Mouse (Mus musculus) spleen, adult 2 months (tissue): ENCODE measurements at regions not wholly inside any gene's neighbourhood (a gene's known extent, or its start where the extent isn't known, plus 50 kb on each side); places are given as distances from the start of the nearest gene placed in this dataset.

Experiments used
- DNase-seq, 2 experiments: peaks; one replicate each; pipeline versions ENCODE4 v3.0.0 to v3.0.0-alpha.2; 2012 to 2021; ENCODE audit warnings: low spot score in 2 of 2, low read depth in 1 of 2
- H3K27ac ChIP-seq: fragments of 200-500 bp; 2 replicates; pipeline ENCODE4 v1.5.1; 2012; ENCODE audit warnings: low read length, inconsistent platforms; ENCODE audit not compliant: insufficient read depth
- H3K27me3 ChIP-seq: fragments of 200-500 bp; 2 replicates; pipeline ENCODE4 v1.6.1; 2012; ENCODE audit warnings: mild to moderate bottlenecking, moderate library complexity, low read length, inconsistent platforms; ENCODE audit not compliant: control insufficient read depth, insufficient read depth
- H3K36me3 ChIP-seq: fragments of 200-500 bp; 2 replicates; pipeline ENCODE4 v1.6.1; 2012; ENCODE audit warnings: mild to moderate bottlenecking, low read length, inconsistent platforms; ENCODE audit not compliant: control insufficient read depth, insufficient read depth
- H3K4me1 ChIP-seq: fragments of 200-500 bp; 2 replicates; pipeline ENCODE4 v1.6.1; 2011; ENCODE audit warnings: inconsistent platforms; ENCODE audit not compliant: control insufficient read depth, insufficient read depth, insufficient read length
- H3K4me3 ChIP-seq: fragments of 200-500 bp; 2 replicates; pipeline ENCODE4 v1.5.1; 2011; ENCODE audit warnings: mild to moderate bottlenecking, inconsistent platforms; ENCODE audit not compliant: insufficient read depth, insufficient read length; ENCODE audit errors: extremely low read depth
- CTCF ChIP-seq: fragments of 200-500 bp; IDR thresholded peaks from 2 replicates; pipeline ENCODE4 v1.5.1; 2011; ENCODE audit warnings: mild to moderate bottlenecking, inconsistent platforms; ENCODE audit not compliant: insufficient read depth, insufficient read length, insufficient replicate concordance; ENCODE audit errors: extremely low read depth
- POLR2A ChIP-seq: fragments of 200-500 bp; IDR thresholded peaks from 2 replicates; pipeline ENCODE4 v1.6.1; 2011; ENCODE audit warnings: low read depth, low read length, inconsistent platforms
- WGBS: fragments of 180-500 bp; shearing (Covaris S2); methylation state at CpG from one replicate; pipeline ENCODE4 v1.1.7; 2018; 5-methylcytosine and 5-hydroxymethylcytosine counted together

GRCm38 (mm10) chr13:107700268-107701139, 343.7 kb upstream of the Smim15 start:
- no peaks in the 10 kb centered on the region for H3K36me3 ChIP-seq
- no peak overlapping the region for H3K27ac ChIP-seq
- H3K27me3 ChIP-seq: no peaks in the 10 kb centered on the region
- no peak overlapping the region for H3K4me3 ChIP-seq
- H3K4me1 ChIP-seq: no peaks in the 10 kb centered on the region
- no peak for DNase-seq
- 30% methylated on average over 10 of the region's 10 CpGs for whole genome bisulfite sequencing
- TF ChIP-seq CTCF (no peak), POLR2A (no peak)

GRCm38 (mm10) chr13:107699251-107699650, 345.0 kb upstream of the Smim15 start:
- TF ChIP-seq POLR2A (no peak), CTCF (no peak)
- Histone ChIP-seq H3K4me3 (no peak overlapping the region), H3K27ac (no peak overlapping the region), H3K4me1 (no peaks in the 10 kb centered on the region), H3K36me3 (no peaks in the 10 kb centered on the region), H3K27me3 (no peaks in the 10 kb centered on the region)
- 69% methylated on average over 5 of the region's 5 CpGs for WGBS
- no peak for DNase-seq

GRCm38 (mm10) chr13:107698345-107698744, 345.9 kb upstream of the Smim15 start:
- TF ChIP-seq CTCF: no peak
- no peak for TF ChIP-seq POLR2A
- 94% methylated on average over 7 of the region's 7 CpGs for WGBS

GRCm38 (mm10) chr13:107692123-107692830, 352.0 kb upstream of the Smim15 start:
- DNase-seq: no peak
- Histone ChIP-seq H3K4me3 (no peak overlapping the region), H3K36me3 (no peaks in the 10 kb centered on the region), H3K27ac (no peak overlapping the region), H3K27me3 (no peaks in the 10 kb centered on the region), H3K4me1 (no peaks in the 10 kb centered on the region)
- WGBS: 18% methylated on average over 5 of the region's 5 CpGs
- TF ChIP-seq POLR2A (no peak), CTCF (no peak)

More at GRCm38 (mm10) chr13:107698345-107698744, 345.9 kb upstream of the Smim15 start:
- Histone ChIP-seq H3K27ac (no peak overlapping the region), H3K27me3 (no peaks in the 10 kb centered on the region), H3K4me3 (no peak overlapping the region), H3K36me3 (no peaks in the 10 kb centered on the region), H3K4me1 (no peaks in the 10 kb centered on the region)
- no peak for DNase-seq

GRCm38 (mm10) chr13:107688972-107689371, 355.3 kb upstream of the Smim15 start:
- 80% methylated on average over 6 of the region's 6 CpGs for WGBS
- no peaks in the 10 kb centered on the region for H3K36me3 ChIP-seq
- no peaks in the 10 kb centered on the region for H3K27me3 ChIP-seq
- H3K27ac ChIP-seq: no peak overlapping the region
- TF ChIP-seq POLR2A (no peak), CTCF (no peak)
- DNase-seq: no peak
- H3K4me1 ChIP-seq: no peaks in the 10 kb centered on the region
- no peak overlapping the region for H3K4me3 ChIP-seq

GRCm38 (mm10) chr13:107685231-107685630, 359.0 kb upstream of the Smim15 start:
- no peak for DNase-seq
- Histone ChIP-seq H3K27ac (no peak overlapping the region), H3K27me3 (no peaks in the 10 kb centered on the region), H3K36me3 (no peaks in the 10 kb centered on the region), H3K4me3 (no peak overlapping the region), H3K4me1 (no peaks in the 10 kb centered on the region)
- WGBS: 76% methylated on average over 3 of the region's 3 CpGs
- TF ChIP-seq POLR2A (no peak), CTCF (no peak)
